Mouse (Mus musculus) embryonic facial prominence, embryonic 15.5 days (tissue): ENCODE measurements at regions not wholly inside any gene's neighbourhood (a gene's known extent, or its start where the extent isn't known, plus 50 kb on each side); places are given as distances from the start of the nearest gene placed in this dataset.
"Not testable (repeated sequence)": the region's sequence is repeated elsewhere in the genome, so short reads cannot be mapped to it uniquely, and the experiment has no call there.

Source experiments
- ATAC-seq: fragments of 200-750 bp; cut with Nextera tagmentation; 2 replicates; pipeline ENCODE4 v1.8.0; 2017; ENCODE audit warnings: low read depth, moderate TSS enrichment; ENCODE audit not compliant: insufficient number of reproducible peaks, low FRiP score, low TSS enrichment
- H3K27ac ChIP-seq: fragments of 300-500 bp; sonication (generic); replicated peaks from 2 replicates; pipeline ENCODE4 v1.5.1; 2015; ENCODE audit warnings: mild to moderate bottlenecking, inconsistent platforms
- H3K27me3 ChIP-seq: fragments of 300-500 bp; sonication (generic); 2 replicates; pipeline ENCODE4 v1.6.1; 2015; ENCODE audit warnings: inconsistent platforms
- H3K36me3 ChIP-seq: fragments of 300-500 bp; sonication (generic); 2 replicates; pipeline ENCODE4 v1.6.1; 2015; ENCODE audit warnings: mild to moderate bottlenecking, inconsistent platforms
- H3K4me1 ChIP-seq: fragments of 300-500 bp; sonication (generic); 2 replicates; pipeline ENCODE4 v1.6.1; 2015; ENCODE audit warnings: inconsistent platforms
- H3K4me2 ChIP-seq: fragments of 300-500 bp; sonication (generic); replicated peaks from 2 replicates; pipeline ENCODE4 v1.6.1; 2015; ENCODE audit warnings: mild to moderate bottlenecking, inconsistent platforms
- H3K4me3 ChIP-seq: fragments of 300-500 bp; sonication (generic); replicated peaks from 2 replicates; pipeline ENCODE4 v1.5.1; 2015; ENCODE audit warnings: mild to moderate bottlenecking, inconsistent platforms
- H3K9ac ChIP-seq: fragments of 300-500 bp; sonication (generic); 2 replicates; pipeline ENCODE4 v1.6.1; 2015; ENCODE audit warnings: inconsistent platforms
- H3K9me3 ChIP-seq: fragments of 300-500 bp; sonication (generic); replicated peaks from 2 replicates; pipeline ENCODE4 v1.6.1; 2016; ENCODE audit warnings: inconsistent platforms
- whole genome bisulfite sequencing: fragments of 180-500 bp; shearing (Covaris S2); methylation state at CpG from one replicate; pipeline ENCODE4 v1.1.7; 2015; 5-methylcytosine and 5-hydroxymethylcytosine counted together

GRCm38 (mm10) chr13:89375526-89376474, 163.8 kb upstream of the Hapln1 start:
- Histone ChIP-seq H3K4me3 (no peak overlapping the region), H3K9me3 (no peaks in the 10 kb centered on the region), H3K36me3 (no peaks in the 10 kb centered on the region), H3K4me1 (no peaks in the 10 kb centered on the region), H3K27ac (no peak overlapping the region), H3K27me3 (no peaks in the 10 kb centered on the region), H3K4me2 (no peak overlapping the region), H3K9ac (no peak overlapping the region)
- no peak for ATAC-seq
- WGBS, result 87% methylated on average over 4 of the region's 4 CpGs

DNA sequence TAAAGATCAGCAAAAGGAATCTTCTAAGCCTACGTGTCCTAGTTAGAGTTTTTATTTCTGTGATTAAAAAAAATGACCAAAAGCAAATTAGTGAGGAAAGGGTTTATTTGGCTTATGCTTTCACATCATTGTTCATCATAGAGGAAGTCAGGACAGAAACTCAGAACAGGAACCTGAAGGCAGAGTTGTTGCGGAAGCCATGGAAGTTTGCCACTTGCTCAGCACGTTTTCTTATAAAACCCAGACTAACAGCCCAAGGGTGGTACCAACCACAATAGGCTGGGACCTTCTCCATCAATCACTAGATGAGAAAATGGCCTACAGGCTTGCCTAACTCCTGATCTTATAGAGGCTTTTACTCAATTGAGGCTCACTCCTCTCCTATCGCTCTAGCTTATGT, 161.2 kb upstream of the Hapln1 start:
- ATAC-seq, result no peak
- H3K9ac ChIP-seq, result no peak overlapping the region
- H3K4me3 ChIP-seq, result no peak overlapping the region
- H3K36me3 ChIP-seq, result no peaks in the 10 kb centered on the region
- no peaks in the 10 kb centered on the region for H3K27me3 ChIP-seq
- WGBS, result 84% methylated on average over 4 of the region's 4 CpGs
- H3K27ac ChIP-seq, result no peak overlapping the region
- no peak overlapping the region for H3K4me2 ChIP-seq
- H3K9me3 ChIP-seq, result no peaks in the 10 kb centered on the region
- H3K4me1 ChIP-seq, result no peaks in the 10 kb centered on the region

GRCm38 (mm10) chr13:89383619-89384190, 155.9 kb upstream of the Hapln1 start:
- not testable (repeated sequence) for ATAC-seq, H3K4me2 ChIP-seq, H3K9me3 ChIP-seq, H3K4me3 ChIP-seq, H3K36me3 ChIP-seq, H3K27ac ChIP-seq, H3K27me3 ChIP-seq, H3K4me1 ChIP-seq, H3K9ac ChIP-seq
- WGBS, result 92% methylated on average over 16 of the region's 16 CpGs

DNA sequence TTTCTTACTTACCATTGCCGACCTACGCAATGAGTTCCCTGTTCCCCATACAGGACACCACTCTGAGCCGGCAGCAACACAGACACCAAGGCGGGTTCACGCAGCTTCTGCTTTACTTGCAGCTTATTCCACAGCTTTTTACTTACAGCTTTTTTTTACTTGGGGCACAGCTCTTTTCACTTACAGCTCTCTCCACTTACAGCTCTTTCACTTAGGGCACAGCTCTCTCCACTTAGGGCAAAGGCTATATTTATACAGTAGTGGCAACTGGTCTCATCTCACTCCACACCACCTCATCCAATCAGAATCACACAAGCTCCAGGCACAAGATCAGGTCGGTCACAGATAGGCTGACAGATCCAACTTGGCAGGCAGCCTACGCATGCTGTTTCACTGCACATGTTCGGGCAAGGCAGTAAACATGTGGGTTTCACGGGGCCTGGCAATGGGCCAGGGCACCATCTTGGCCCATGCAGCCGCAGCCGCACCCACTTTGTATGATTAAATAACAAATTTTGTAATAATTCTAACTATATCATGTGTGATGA, 154.9 kb upstream of the Hapln1 start:
- Histone ChIP-seq H3K27ac (no peak overlapping the region), H3K4me2 (no peak overlapping the region), H3K4me3 (no peak overlapping the region), H3K4me1 (no peaks in the 10 kb centered on the region), H3K9ac (no peak overlapping the region), H3K9me3 (no peaks in the 10 kb centered on the region), H3K27me3 (no peaks in the 10 kb centered on the region), H3K36me3 (no peaks in the 10 kb centered on the region)
- WGBS, result 56% methylated on average over 11 of the region's 11 CpGs
- ATAC-seq, result no peak

DNA sequence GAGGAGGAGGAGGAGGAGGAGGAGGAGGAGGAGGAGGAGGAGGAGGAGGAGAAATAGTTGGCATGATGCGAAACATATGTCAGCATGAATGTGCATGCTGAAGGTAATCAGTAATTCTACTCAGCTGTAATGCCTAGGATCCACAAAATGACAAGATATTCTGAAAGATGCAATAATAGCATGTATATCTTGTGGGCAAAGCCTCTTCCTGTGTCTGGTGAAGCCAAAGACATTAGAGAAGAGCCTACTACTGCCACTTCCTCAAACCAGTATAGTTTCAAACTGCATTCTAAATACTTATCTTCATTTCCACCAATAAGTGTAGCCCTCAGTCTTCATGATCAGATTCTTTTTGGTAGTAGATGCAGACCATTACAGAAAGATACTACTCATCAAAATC, 152.2 kb upstream of the Hapln1 start:
- Histone ChIP-seq H3K9ac (no peak overlapping the region), H3K4me1 (no peaks in the 10 kb centered on the region), H3K4me3 (no peak overlapping the region), H3K27ac (no peak overlapping the region), H3K9me3 (no peaks in the 10 kb centered on the region), H3K27me3 (no peaks in the 10 kb centered on the region), H3K4me2 (no peak overlapping the region), H3K36me3 (no peaks in the 10 kb centered on the region)
- ATAC-seq, result no peak
- WGBS, result 87% methylated on average over 1 of the region's 1 CpGs

- no peaks in the 10 kb centered on the region for H3K36me3 ChIP-seq
- no peak overlapping the region for H3K9ac ChIP-seq
- no peak for ATAC-seq
- no peak overlapping the region for H3K4me2 ChIP-seq
- no peaks in the 10 kb centered on the region for H3K27me3 ChIP-seq
- H3K4me3 ChIP-seq, result no peak overlapping the region
- WGBS, result 65% methylated on average over 1 of the region's 1 CpGs
- H3K4me1 ChIP-seq, result no peaks in the 10 kb centered on the region
- no peak overlapping the region for H3K27ac ChIP-seq
- no peaks in the 10 kb centered on the region for H3K9me3 ChIP-seq
These were observed 150.4 kb upstream of the Hapln1 start for GRCm38 (mm10) chr13:89389149-89389548.

- H3K9ac ChIP-seq, result no peak overlapping the region
- no peaks in the 10 kb centered on the region for H3K9me3 ChIP-seq
- ATAC-seq, result no peak
- H3K4me2 ChIP-seq, result no peak overlapping the region
- H3K27ac ChIP-seq, result no peak overlapping the region
- no peak overlapping the region for H3K4me3 ChIP-seq
- H3K27me3 ChIP-seq, result no peaks in the 10 kb centered on the region
- H3K36me3 ChIP-seq, result no peaks in the 10 kb centered on the region
- no peaks in the 10 kb centered on the region for H3K4me1 ChIP-seq
- WGBS, result 54% methylated on average over 5 of the region's 5 CpGs
These were observed 144.8 kb upstream of the Hapln1 start for GRCm38 (mm10) chr13:89394717-89395344.

DNA sequence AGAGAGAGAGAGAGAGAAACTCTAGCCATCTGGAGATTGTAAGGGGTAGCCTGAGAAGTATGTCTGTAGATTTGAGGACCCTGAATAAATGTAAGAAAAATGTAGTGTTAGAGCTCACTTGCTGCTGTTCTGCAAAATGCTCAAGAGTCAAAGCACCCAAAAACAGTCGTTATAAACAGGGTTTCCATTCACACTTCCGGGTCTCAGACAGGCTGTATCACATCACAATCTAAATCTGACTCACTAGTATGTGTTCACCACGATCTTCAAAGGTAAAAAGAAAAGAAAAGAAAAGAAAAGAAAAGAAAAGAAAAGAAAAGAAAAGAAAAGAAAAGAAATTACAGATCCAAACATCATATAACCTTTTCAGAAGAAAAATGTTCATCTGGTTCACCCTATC, 143.7 kb upstream of the Hapln1 start:
- Histone ChIP-seq H3K36me3 (no peaks in the 10 kb centered on the region), H3K9me3 (no peaks in the 10 kb centered on the region), H3K4me1 (no peaks in the 10 kb centered on the region), H3K4me2 (no peak overlapping the region), H3K27ac (no peak overlapping the region), H3K4me3 (no peak overlapping the region), H3K27me3 (no peaks in the 10 kb centered on the region), H3K9ac (no peak overlapping the region)
- ATAC-seq, result no peak
- WGBS, result 65% methylated on average over 3 of the region's 3 CpGs

- Histone ChIP-seq H3K27ac (no peak overlapping the region), H3K4me2 (no peak overlapping the region), H3K4me3 (no peak overlapping the region), H3K9ac (no peak overlapping the region), H3K9me3 (no peaks in the 10 kb centered on the region), H3K4me1 (no peaks in the 10 kb centered on the region), H3K36me3 (no peaks in the 10 kb centered on the region), H3K27me3 (no peaks in the 10 kb centered on the region)
- no peak for ATAC-seq
- WGBS, result 61% methylated on average over 5 of the region's 5 CpGs
These were observed 138.4 kb upstream of the Hapln1 start for GRCm38 (mm10) chr13:89401084-89401671.

GRCm38 (mm10) chr13:89410504-89410903, 129.1 kb upstream of the Hapln1 start:
- no peak for ATAC-seq
- WGBS, result 56% methylated on average over 2 of the region's 2 CpGs
- Histone ChIP-seq H3K9me3 (no peaks in the 10 kb centered on the region), H3K4me1 (no peaks in the 10 kb centered on the region), H3K36me3 (no peaks in the 10 kb centered on the region), H3K4me2 (no peak overlapping the region), H3K9ac (no peak overlapping the region), H3K27me3 (no peaks in the 10 kb centered on the region), H3K4me3 (no peak overlapping the region), H3K27ac (no peak overlapping the region)
